In genomic region chr4:120223805-120224204, GRCm38 (mm10) we compare ENCODE assay signal across 10 mouse cellular contexts.
DNase-seq lines count a peak whose midpoint lies in the region; ATAC-seq and TF ChIP-seq lines count a peak whose summit lies in the region.
"Had no signal": no experiment of that assay in that cellular context is flagged by ENCODE, and none has a peak within 500 bp of the region (broad histone marks: within the 10 kb centered on the region; RNA-seq: fewer than 3 reads in every experiment).

No protein-coding gene starts in this region.

- H3K27ac ChIP-seq in neural tube, embryonic 15.5 days (replicated peaks): no peak overlapping the region
- H3K27ac ChIP-seq in intestine, embryonic 15.5 days: no peak overlapping the region
- H3K27ac ChIP-seq in stomach, embryonic 16.5 days (ENCODE audit: low read length): no peak overlapping the region
- no peak overlapping the region for H3K27ac ChIP-seq in hindbrain, postnatal 0 days
- H3K27ac ChIP-seq: kidney, postnatal 0 days had no signal

- no peaks in the 10 kb centered on the region for H3K36me3 ChIP-seq in neural tube, embryonic 15.5 days
- no peaks in the 10 kb centered on the region for H3K36me3 ChIP-seq in intestine, embryonic 15.5 days
- no peaks in the 10 kb centered on the region for H3K36me3 ChIP-seq in stomach, embryonic 16.5 days (ENCODE audit: control insufficient read depth, insufficient read depth, low read length)
- no peaks in the 10 kb centered on the region for H3K36me3 ChIP-seq in hindbrain, postnatal 0 days (ENCODE audit: insufficient read depth, low read length)

- WGBS in neural tube, embryonic 15.5 days: 81% methylated on average over 6 of the region's 6 CpGs
- WGBS in intestine, embryonic 15.5 days: 81% methylated on average over 6 of the region's 6 CpGs
- WGBS in stomach, embryonic 16.5 days: 75% methylated on average over 6 of the region's 6 CpGs
- WGBS in hindbrain, postnatal 0 days: 73% methylated on average over 6 of the region's 6 CpGs

- no peak overlapping the region for H3K9ac ChIP-seq in neural tube, embryonic 15.5 days (replicated peaks)
- no peak overlapping the region for H3K9ac ChIP-seq in intestine, embryonic 15.5 days
- H3K9ac ChIP-seq in stomach, embryonic 16.5 days (ENCODE audit: low read length): no peak overlapping the region
- no peak overlapping the region for H3K9ac ChIP-seq in hindbrain, postnatal 0 days (replicated peaks; ENCODE audit: low read length)
- H3K9ac ChIP-seq: lung, embryonic 14.5 days had no signal

- H3K27me3 ChIP-seq in neural tube, embryonic 15.5 days (replicated peaks): no peaks in the 10 kb centered on the region
- no peaks in the 10 kb centered on the region for H3K27me3 ChIP-seq in intestine, embryonic 15.5 days (replicated peaks)
- no peaks in the 10 kb centered on the region for H3K27me3 ChIP-seq in stomach, embryonic 16.5 days (ENCODE audit: control insufficient read depth, insufficient read depth, low read length)
- no peaks in the 10 kb centered on the region for H3K27me3 ChIP-seq in hindbrain, postnatal 0 days (ENCODE audit: insufficient read depth, low read length)

- peak; percentile 4; the same call in 1 of the 2 replicates for ATAC-seq in neural tube, embryonic 15.5 days (ENCODE audit: low FRiP score)
- ATAC-seq in intestine, embryonic 15.5 days: peak; percentile 32; the same call in 1 of the 2 replicates
- ATAC-seq in stomach, embryonic 16.5 days (ENCODE audit: insufficient read depth, low FRiP score): peak; percentile 59; the same call in 1 of the 2 replicates
- ATAC-seq in hindbrain, postnatal 0 days: no peak

- TF ChIP-seq CTCF in hindbrain, postnatal 0 days (IDR thresholded peaks at IDR 0.05; ENCODE audit: low read depth): no peak

- H3K4me3 ChIP-seq in neural tube, embryonic 15.5 days (replicated peaks): no peak overlapping the region
- H3K4me3 ChIP-seq in intestine, embryonic 15.5 days (replicated peaks): no peak overlapping the region
- H3K4me3 ChIP-seq in stomach, embryonic 16.5 days (replicated peaks; ENCODE audit: low read length): no peak overlapping the region
- no peak overlapping the region for H3K4me3 ChIP-seq in hindbrain, postnatal 0 days (ENCODE audit: low read length)

- DNase-seq in adrenal gland, adult 2 months: peak; percentile 11
- no peak for DNase-seq in adrenal gland, postnatal 4 days (ENCODE audit: low spot score in 2 of 2)
- no peak for DNase-seq in neural tube, embryonic 10.5 days (ENCODE audit: extremely low spot score, low spot score)
- no peak for DNase-seq in kidney, adult 8-10 months
- no peak for DNase-seq in hindbrain, postnatal 0 days (ENCODE audit: low spot score)
- DNase-seq: lung, embryonic 14.5 days had no signal

- H3K9me3 ChIP-seq in neural tube, embryonic 15.5 days (replicated peaks): no peaks in the 10 kb centered on the region
- no peaks in the 10 kb centered on the region for H3K9me3 ChIP-seq in intestine, embryonic 15.5 days
- no peaks in the 10 kb centered on the region for H3K9me3 ChIP-seq in stomach, embryonic 16.5 days (replicated peaks; ENCODE audit: control insufficient read depth, low read length)
- H3K9me3 ChIP-seq in hindbrain, postnatal 0 days (ENCODE audit: low read length): no peaks in the 10 kb centered on the region

- peaks cover 28% of the 10 kb centered on the region for H3K4me1 ChIP-seq in neural tube, embryonic 15.5 days
- peaks cover 13% of the 10 kb centered on the region for H3K4me1 ChIP-seq in intestine, embryonic 15.5 days (replicated peaks)
- 0 out of 2 replicates have a peak, but pooled peaks cover 6% of the 10 kb centered on the region for H3K4me1 ChIP-seq in stomach, embryonic 16.5 days (ENCODE audit: control insufficient read depth, insufficient read depth, low read length)
- H3K4me1 ChIP-seq in hindbrain, postnatal 0 days (ENCODE audit: insufficient read depth, low read length): no peaks in the 10 kb centered on the region

- H3K4me2 ChIP-seq in neural tube, embryonic 15.5 days: no peak overlapping the region
- H3K4me2 ChIP-seq in intestine, embryonic 15.5 days (replicated peaks): no peak overlapping the region
- no peak overlapping the region for H3K4me2 ChIP-seq in stomach, embryonic 16.5 days (ENCODE audit: low read depth, low read length)
- no peak overlapping the region for H3K4me2 ChIP-seq in hindbrain, postnatal 0 days (ENCODE audit: low read depth, low read length)
- H3K4me2 ChIP-seq: lung, embryonic 14.5 days had no signal
